ENCODE assay signal across 15 mouse cellular contexts in the genomic region with DNA sequence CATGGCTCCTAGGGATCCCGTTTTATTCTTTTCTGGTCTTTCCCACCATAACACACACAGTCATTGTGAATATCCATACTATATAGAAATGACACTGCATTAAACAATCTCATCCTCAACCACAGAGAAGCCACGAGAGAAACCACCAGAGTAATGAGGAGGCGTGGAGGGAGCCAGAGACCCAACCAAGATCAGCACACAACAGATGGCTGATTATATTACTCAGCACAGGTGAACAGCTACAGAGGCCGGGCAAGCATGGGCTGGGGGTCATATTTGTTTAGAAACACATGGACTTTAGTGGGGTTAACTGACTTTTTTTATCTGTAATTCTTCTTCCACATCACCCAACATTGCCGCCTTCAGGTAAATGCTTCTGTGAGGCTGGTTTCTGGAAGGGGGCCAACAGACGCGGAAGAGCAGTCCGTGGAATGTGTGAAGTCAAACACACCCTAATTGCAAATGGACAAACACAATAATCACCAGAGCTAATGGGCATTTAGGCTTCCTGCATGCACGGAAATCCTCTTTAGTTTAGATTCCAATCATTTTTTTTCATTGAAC.
DNase-seq lines count a peak whose midpoint lies in the region; ATAC-seq and TF ChIP-seq lines count a peak whose summit lies in the region.
"Had no signal": no experiment of that assay in that cellular context is flagged by ENCODE, and none has a peak within 500 bp of the region (broad histone marks: within the 10 kb centered on the region; RNA-seq: fewer than 3 reads in every experiment).

No protein-coding gene starts in this region.

- TF ChIP-seq EP300 in stomach, postnatal 0 days (optimal IDR thresholded peaks at IDR 0.05) = no peak

- H3K36me3 ChIP-seq in lung, embryonic 14.5 days (ENCODE audit: insufficient read depth) = no peaks in the 10 kb centered on the region
- no peaks in the 10 kb centered on the region for H3K36me3 ChIP-seq in stomach, postnatal 0 days (ENCODE audit: control insufficient read depth, insufficient read depth, low read length)
- no peaks in the 10 kb centered on the region for H3K36me3 ChIP-seq in midbrain, embryonic 15.5 days (replicated peaks)
- H3K36me3 ChIP-seq: forebrain, embryonic 15.5 days; kidney, embryonic 15.5 days; limb, embryonic 15.5 days; midbrain, embryonic 13.5 days had no signal

- DNase-seq in cerebellum, adult 11-12 months = peak; percentile 41
- peak; percentile 49 for DNase-seq in lung, embryonic 14.5 days
- DNase-seq in lung, adult 2 months = no peak
- DNase-seq in cerebellum, postnatal 25 days = peak; percentile 61 to 78
- DNase-seq in stomach, postnatal 0 days (ENCODE audit: low spot score) = peak; percentile 57
- DNase-seq in urinary bladder, postnatal 25 days (ENCODE audit: low spot score) = no peak
- DNase-seq: gastrocnemius, postnatal 10 days; heart, adult 18-20 months; retina, postnatal 1 day had no signal

- no peak overlapping the region for H3K4me3 ChIP-seq in lung, embryonic 14.5 days (ENCODE audit: low read depth, low read length)
- H3K4me3 ChIP-seq in lung, adult 2 months (replicated peaks; ENCODE audit: extremely low read depth, low read depth, low read length) = no peak overlapping the region
- no peak overlapping the region for H3K4me3 ChIP-seq in stomach, postnatal 0 days (ENCODE audit: low read depth, low read length)
- no peak overlapping the region for H3K4me3 ChIP-seq in midbrain, embryonic 15.5 days
- H3K4me3 ChIP-seq: forebrain, embryonic 15.5 days; kidney, embryonic 15.5 days; limb, embryonic 15.5 days; midbrain, embryonic 13.5 days had no signal

- no peak overlapping the region for H3K9ac ChIP-seq in lung, embryonic 14.5 days
- no peak overlapping the region for H3K9ac ChIP-seq in stomach, postnatal 0 days (ENCODE audit: low read length)
- H3K9ac ChIP-seq in midbrain, embryonic 15.5 days = no peak overlapping the region
- H3K9ac ChIP-seq: forebrain, embryonic 15.5 days; kidney, embryonic 15.5 days; limb, embryonic 15.5 days; midbrain, embryonic 13.5 days had no signal

- no peak for TF ChIP-seq CTCF in lung, embryonic 14.5 days (IDR thresholded peaks at IDR 0.05; ENCODE audit: low read depth)
- no peak for TF ChIP-seq CTCF in lung, adult 2 months (IDR thresholded peaks at IDR 0.05; ENCODE audit: insufficient read depth, low read length)
- TF ChIP-seq CTCF in stomach, postnatal 0 days (IDR thresholded peaks at IDR 0.05; ENCODE audit: low read depth) = no peak

- WGBS in lung, embryonic 14.5 days = 57% methylated on average over 9 of the region's 9 CpGs
- WGBS in lung, adult 2 months = 56% methylated on average over 9 of the region's 9 CpGs
- 36% methylated on average over 9 of the region's 9 CpGs for WGBS in stomach, postnatal 0 days
- 72% methylated on average over 9 of the region's 9 CpGs for WGBS in midbrain, embryonic 15.5 days

- TF ChIP-seq POLR2A in lung, adult 2 months (IDR thresholded peaks at IDR 0.05; ENCODE audit: borderline replicate concordance, extremely low read depth, low read depth, low read length) = no peak

- no peaks in the 10 kb centered on the region for H3K27me3 ChIP-seq in lung, embryonic 14.5 days (ENCODE audit: insufficient read depth, low read length)
- no peaks in the 10 kb centered on the region for H3K27me3 ChIP-seq in stomach, postnatal 0 days (ENCODE audit: control insufficient read depth, insufficient read depth, low read length)
- H3K27me3 ChIP-seq in midbrain, embryonic 15.5 days (replicated peaks) = no peaks in the 10 kb centered on the region
- H3K27me3 ChIP-seq: forebrain, embryonic 15.5 days; kidney, embryonic 15.5 days; limb, embryonic 15.5 days had no signal

- no peaks in the 10 kb centered on the region for H3K9me3 ChIP-seq in lung, embryonic 14.5 days (ENCODE audit: low read depth, low read length)
- H3K9me3 ChIP-seq in stomach, postnatal 0 days (ENCODE audit: control insufficient read depth, low read length) = no peaks in the 10 kb centered on the region
- no peaks in the 10 kb centered on the region for H3K9me3 ChIP-seq in midbrain, embryonic 15.5 days
- H3K9me3 ChIP-seq: forebrain, embryonic 15.5 days; kidney, embryonic 15.5 days; limb, embryonic 15.5 days; midbrain, embryonic 13.5 days had no signal

- no peak overlapping the region for H3K4me2 ChIP-seq in lung, embryonic 14.5 days
- no peak overlapping the region for H3K4me2 ChIP-seq in stomach, postnatal 0 days (replicated peaks; ENCODE audit: low read depth)
- H3K4me2 ChIP-seq in midbrain, embryonic 15.5 days = no peak overlapping the region
- H3K4me2 ChIP-seq: forebrain, embryonic 15.5 days; kidney, embryonic 15.5 days; limb, embryonic 15.5 days; midbrain, embryonic 13.5 days had no signal

- H3K27ac ChIP-seq in lung, embryonic 14.5 days (ENCODE audit: low read depth) = no peak overlapping the region
- H3K27ac ChIP-seq in stomach, postnatal 0 days (replicated peaks) = no peak overlapping the region
- no peak overlapping the region for H3K27ac ChIP-seq in midbrain, embryonic 15.5 days
- H3K27ac ChIP-seq: forebrain, embryonic 15.5 days; kidney, embryonic 15.5 days; limb, embryonic 15.5 days; midbrain, embryonic 13.5 days had no signal

- no peaks in the 10 kb centered on the region for H3K4me1 ChIP-seq in lung, embryonic 14.5 days (ENCODE audit: insufficient read depth)
- H3K4me1 ChIP-seq in lung, adult 2 months (ENCODE audit: control insufficient read depth, insufficient read depth, low read length) = no peaks in the 10 kb centered on the region
- no peaks in the 10 kb centered on the region for H3K4me1 ChIP-seq in stomach, postnatal 0 days (replicated peaks; ENCODE audit: control insufficient read depth, insufficient read depth)
- peaks cover 29% of the 10 kb centered on the region for H3K4me1 ChIP-seq in midbrain, embryonic 15.5 days

- no peak for ATAC-seq in cerebellum, adult (ENCODE audit: insufficient number of reproducible peaks, low FRiP score, low TSS enrichment)
- no peak for ATAC-seq in lung, embryonic 14.5 days (ENCODE audit: insufficient read depth)
- no peak for ATAC-seq in stomach, postnatal 0 days (ENCODE audit: low FRiP score, low TSS enrichment)
- no peak for ATAC-seq in midbrain, embryonic 15.5 days (replicated peaks)
- ATAC-seq: forebrain, embryonic 15.5 days; midbrain, embryonic 13.5 days had no signal

Comparison
In these comparisons a context has a peak if more than half of its experiments do, and no peak if none do; other contexts are left out.
1. DNase-seq: peak in cerebellum, adult 11-12 months (single experiment), lung, embryonic 14.5 days (single experiment), cerebellum, postnatal 25 days (2 of 2) and stomach, postnatal 0 days (single experiment); none in lung, adult 2 months (single experiment) and urinary bladder, postnatal 25 days (single experiment).